Mouse (Mus musculus) cortical plate, adult 2 months (tissue): Measurements from ENCODE around the gene Myadml2.

Experiments
- CTCF ChIP-seq: fragments of 200-500 bp; IDR thresholded peaks from 2 replicates; pipeline ENCODE4 v1.5.1; 2011; ENCODE audit warnings: mild to moderate bottlenecking, control low read depth, low read length; ENCODE audit not compliant: insufficient read depth; ENCODE audit errors: extremely low read depth
- POLR2A ChIP-seq: fragments of 200-500 bp; IDR thresholded peaks from 2 replicates; pipeline ENCODE4 v1.6.1; 2011; ENCODE audit warnings: mild to moderate bottlenecking, low read length, control low read depth; ENCODE audit not compliant: insufficient read depth; ENCODE audit errors: extremely low read depth

DNA sequence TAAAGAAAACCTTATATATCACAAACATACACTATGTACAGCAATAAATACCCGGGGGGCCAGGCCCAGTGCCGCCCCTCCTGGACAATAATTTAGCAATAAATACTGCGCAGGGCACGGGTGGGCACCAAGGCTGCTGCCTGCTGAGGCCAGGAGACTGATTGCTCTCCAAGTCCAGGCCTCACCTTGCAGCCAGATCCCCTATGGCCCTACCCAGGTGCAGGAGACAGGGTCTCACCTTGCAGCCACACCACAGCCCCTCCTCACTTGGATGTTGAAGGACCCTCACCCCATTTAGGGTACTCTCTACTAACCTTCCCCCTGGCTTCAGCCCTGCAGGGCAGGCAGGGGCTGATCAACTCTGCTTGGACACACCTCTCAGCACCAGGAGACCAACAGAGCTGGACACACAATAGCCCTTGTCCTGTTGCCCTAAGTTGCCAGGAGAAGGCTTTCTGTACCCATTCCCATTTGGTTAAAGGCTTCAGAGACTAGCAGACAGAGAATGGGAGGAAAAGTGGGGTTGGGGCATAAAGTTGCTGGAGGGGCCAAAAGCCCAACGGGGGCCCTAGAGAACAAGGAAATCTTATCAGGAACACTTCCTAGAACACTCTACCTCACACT lies 22.7 kb downstream of the Myadml2 start, which contains the start of gene Sirt7:
- TF ChIP-seq POLR2A (no peak), CTCF (no peak)
